Mouse (Mus musculus): ENCODE results near the gene Tbc1d17. TPM values are rescaled to one million over a fixed set of nuclear protein-coding genes. Genes with fewer than 3 reads are reported as not detected.

Gene Tbc1d17
- polyA plus RNA-seq, 1 experiment from 2014 or later = 55.1 TPM

DNA sequence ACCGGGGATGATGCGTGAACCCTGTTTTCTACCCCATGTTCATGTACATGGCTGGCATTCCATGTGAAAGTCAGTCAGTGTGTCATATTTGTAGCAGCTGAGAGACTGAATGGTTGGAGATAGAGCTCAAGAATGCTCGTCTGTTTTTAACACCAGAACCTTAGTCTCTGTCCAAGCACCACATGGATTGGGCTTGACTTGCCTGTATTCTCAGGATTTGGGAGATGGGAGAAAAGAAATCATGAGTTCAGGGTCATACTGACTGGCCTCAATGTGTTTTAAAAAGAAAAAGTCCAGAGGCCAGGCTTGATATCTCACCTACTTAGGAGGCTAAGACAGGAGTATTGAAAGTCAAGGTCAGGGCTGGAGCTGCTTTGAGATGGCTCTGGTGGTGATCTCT, 31.4 kb downstream of the Tbc1d17 start:
- no peak for DNase-seq (ENCODE audit: low spot score)
- no peaks in the 10 kb centered on the region for H3K9me3 ChIP-seq (replicated peaks; ENCODE audit: control insufficient read depth, low read length)
- peak overlapping the region; percentile 61 for H3K4me2 ChIP-seq (ENCODE audit: low read depth, low read length)
- peak overlapping the region; percentile 61 for H3K4me3 ChIP-seq (ENCODE audit: low read depth, low read length)
- no peak overlapping the region for H3K27ac ChIP-seq (replicated peaks; ENCODE audit: low read depth, low read length)
- H3K36me3 ChIP-seq (replicated peaks; ENCODE audit: control insufficient read depth, insufficient read depth, low read depth, low read length) = no peaks in the 10 kb centered on the region
- no peak for ATAC-seq (replicated peaks; ENCODE audit: insufficient number of reproducible peaks, low FRiP score, low TSS enrichment, low read depth)
- H3K27me3 ChIP-seq (ENCODE audit: control insufficient read depth, insufficient read depth, low read length) = no peaks in the 10 kb centered on the region
- H3K4me1 ChIP-seq (ENCODE audit: control insufficient read depth, insufficient read depth, low read length) = peaks cover 14% of the 10 kb centered on the region
- H3K9ac ChIP-seq (replicated peaks; ENCODE audit: low read length) = peak overlapping the region; percentile 98
- whole genome bisulfite sequencing = 37% methylated on average over 3 of the region's 3 CpGs

DNA sequence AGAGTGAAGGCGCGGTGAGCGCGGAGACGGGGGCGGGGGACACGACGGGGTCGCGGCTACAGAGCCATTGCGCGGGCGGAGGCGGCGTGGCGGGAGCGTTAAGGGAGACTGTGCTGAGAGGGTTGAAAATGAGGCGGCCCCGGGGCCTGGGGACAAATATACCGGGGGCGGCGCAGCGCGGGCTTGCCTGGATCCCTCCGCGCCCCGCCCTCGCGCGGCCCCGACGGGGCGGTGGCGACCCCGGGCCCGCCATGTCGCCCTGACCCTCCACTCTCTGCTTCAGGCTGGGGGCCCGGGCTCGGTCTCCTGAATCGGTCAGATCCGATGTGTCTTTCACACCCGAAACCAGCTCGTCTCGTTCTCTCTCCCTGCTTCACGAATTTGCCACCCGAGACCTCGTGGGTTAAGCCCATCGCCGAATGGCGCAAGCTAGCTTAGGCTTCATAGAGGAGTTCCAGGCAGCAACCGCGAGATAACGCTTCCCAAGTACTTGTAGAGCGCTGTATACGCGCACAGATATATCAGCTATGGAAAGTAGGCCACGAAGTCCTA, 32.3 kb downstream of the Tbc1d17 start, which contains the start of gene Atf5:
Atf5 (minus strand) TSS at position 189 of the 552 bp plus-strand sequence.
- ATAC-seq (replicated peaks; ENCODE audit: insufficient number of reproducible peaks, low FRiP score, low TSS enrichment, low read depth) = peak; percentile 22
- no peaks in the 10 kb centered on the region for H3K36me3 ChIP-seq (replicated peaks; ENCODE audit: control insufficient read depth, insufficient read depth, low read depth, low read length)
- H3K4me3 ChIP-seq (ENCODE audit: low read depth, low read length) = peak within 1 kb of the TSS; percentile 61
- peak; percentile 66 for DNase-seq (ENCODE audit: low spot score)
- H3K27ac ChIP-seq (replicated peaks; ENCODE audit: low read depth, low read length) = peak within 1 kb of the TSS; percentile 97
- H3K4me1 ChIP-seq (ENCODE audit: control insufficient read depth, insufficient read depth, low read length) = peaks cover 14% of the 10 kb centered on the region
- no peaks in the 10 kb centered on the region for H3K27me3 ChIP-seq (ENCODE audit: control insufficient read depth, insufficient read depth, low read length)
- WGBS = 0% methylated on average over 39 of the region's 57 CpGs
- H3K9me3 ChIP-seq (replicated peaks; ENCODE audit: control insufficient read depth, low read length) = no peaks in the 10 kb centered on the region
- peak within 1 kb of the TSS; percentile 98 for H3K9ac ChIP-seq (replicated peaks; ENCODE audit: low read length)
- peak within 1 kb of the TSS; percentile 61 for H3K4me2 ChIP-seq (ENCODE audit: low read depth, low read length)

DNA sequence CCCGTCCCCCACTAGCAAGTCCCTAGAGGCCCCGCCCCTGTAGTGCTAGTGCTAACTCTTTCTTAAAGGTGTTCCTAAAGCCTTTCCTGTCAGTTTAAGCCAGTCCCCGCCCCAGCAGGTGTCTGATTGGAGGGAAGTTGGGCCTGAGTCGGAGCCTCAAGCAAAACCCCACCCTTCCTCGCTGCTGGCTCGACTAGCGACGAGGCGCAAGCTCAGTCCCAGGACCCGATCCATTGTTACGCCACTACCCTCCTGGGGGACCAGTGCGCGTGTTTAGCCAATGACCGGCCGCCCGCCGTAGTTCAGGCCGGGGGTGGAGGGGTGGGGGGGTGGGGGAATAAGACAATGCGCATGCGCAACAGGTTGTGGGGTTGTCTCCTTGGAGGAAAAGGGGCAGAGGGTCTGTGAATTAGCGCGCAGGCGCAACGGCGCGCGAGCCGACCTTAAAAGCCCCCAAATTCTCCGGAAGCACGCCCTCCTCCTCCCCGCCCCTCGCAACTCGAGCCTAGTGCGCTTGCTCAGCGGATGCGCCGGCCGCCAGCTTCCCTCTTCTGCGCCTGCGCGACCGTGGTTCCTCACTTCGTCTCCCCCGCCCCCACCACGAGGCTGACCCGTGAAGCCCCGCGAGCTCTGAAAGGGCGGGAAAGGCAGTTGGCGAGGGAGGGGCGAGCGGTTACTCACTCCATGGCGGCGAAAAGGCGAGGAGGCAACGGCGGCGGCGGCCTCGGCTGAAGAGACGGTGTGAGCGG, 33.0 kb downstream of the Tbc1d17 start, which contains the start of the genes Nup62 and Il4i1:
Nup62 (plus strand) TSS at position 368 of the 749 bp plus-strand sequence.
Il4i1 (plus strand) TSS at position 667 of the 749 bp plus-strand sequence.
- peak; percentile 95 for ATAC-seq (replicated peaks; ENCODE audit: insufficient number of reproducible peaks, low FRiP score, low TSS enrichment, low read depth)
- WGBS = under 1% methylated on average over 57 of the region's 62 CpGs
- H3K9ac ChIP-seq (replicated peaks; ENCODE audit: low read length) = peak within 1 kb of the TSS; percentile 98
- H3K27ac ChIP-seq (replicated peaks; ENCODE audit: low read depth, low read length) = peak within 1 kb of the TSS; percentile 97
- H3K4me1 ChIP-seq (ENCODE audit: control insufficient read depth, insufficient read depth, low read length) = peaks cover 14% of the 10 kb centered on the region
- peak within 1 kb of the TSS; percentile 61 for H3K4me3 ChIP-seq (ENCODE audit: low read depth, low read length)
- H3K4me2 ChIP-seq (ENCODE audit: low read depth, low read length) = peak within 1 kb of the TSS; percentile 61
- DNase-seq (ENCODE audit: low spot score) = peak; percentile 100
- H3K36me3 ChIP-seq (replicated peaks; ENCODE audit: control insufficient read depth, insufficient read depth, low read depth, low read length) = no peaks in the 10 kb centered on the region
- no peaks in the 10 kb centered on the region for H3K27me3 ChIP-seq (ENCODE audit: control insufficient read depth, insufficient read depth, low read length)
- no peaks in the 10 kb centered on the region for H3K9me3 ChIP-seq (replicated peaks; ENCODE audit: control insufficient read depth, low read length)

DNA sequence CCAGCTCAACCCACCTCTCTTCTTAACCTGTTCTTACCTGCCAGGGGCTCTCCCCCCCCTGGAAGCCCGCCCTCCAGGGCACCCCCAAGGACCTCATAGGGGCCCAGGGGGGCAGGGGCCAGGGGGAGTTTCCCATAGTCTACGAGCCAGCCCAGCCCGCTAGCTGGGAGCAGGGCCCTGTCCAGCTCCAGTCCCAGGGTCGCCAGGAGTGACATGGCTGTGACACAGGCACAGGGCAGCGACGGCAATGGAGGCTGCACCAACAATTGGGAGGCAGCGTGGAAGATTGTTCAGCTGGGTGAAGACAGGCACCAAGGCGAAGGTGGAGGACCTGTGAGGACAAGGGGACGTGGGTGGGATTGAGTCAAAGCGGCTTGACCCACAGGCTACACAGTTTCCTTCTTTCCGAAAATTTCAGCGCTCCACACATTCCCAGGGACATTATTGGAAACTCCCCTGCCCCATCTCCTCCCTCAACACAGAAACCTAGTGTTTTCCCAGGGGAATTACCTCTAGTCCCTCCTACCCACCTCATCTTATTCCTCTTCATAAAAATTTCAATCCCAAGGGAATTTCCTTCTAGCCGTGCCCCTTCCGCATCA, 33.8 kb downstream of the Tbc1d17 start:
- Histone ChIP-seq H3K27ac (replicated peaks; ENCODE audit: low read depth, low read length) (peak overlapping the region; percentile 35; the same call in 1 of the 2 replicates), H3K36me3 (replicated peaks; ENCODE audit: control insufficient read depth, insufficient read depth, low read depth, low read length) (no peaks in the 10 kb centered on the region), H3K27me3 (ENCODE audit: control insufficient read depth, insufficient read depth, low read length) (no peaks in the 10 kb centered on the region), H3K9me3 (replicated peaks; ENCODE audit: control insufficient read depth, low read length) (no peaks in the 10 kb centered on the region), H3K4me2 (ENCODE audit: low read depth, low read length) (peak overlapping the region; percentile 43), H3K9ac (replicated peaks; ENCODE audit: low read length) (peak overlapping the region; percentile 58), H3K4me1 (ENCODE audit: control insufficient read depth, insufficient read depth, low read length) (peaks cover 14% of the 10 kb centered on the region), H3K4me3 (ENCODE audit: low read depth, low read length) (peak overlapping the region; percentile 61)
- no peak for DNase-seq (ENCODE audit: low spot score)
- 30% methylated on average over 14 of the region's 14 CpGs for WGBS
- peak; percentile 1; the same call in 1 of the 2 replicates for ATAC-seq (replicated peaks; ENCODE audit: insufficient number of reproducible peaks, low FRiP score, low TSS enrichment, low read depth)

DNA sequence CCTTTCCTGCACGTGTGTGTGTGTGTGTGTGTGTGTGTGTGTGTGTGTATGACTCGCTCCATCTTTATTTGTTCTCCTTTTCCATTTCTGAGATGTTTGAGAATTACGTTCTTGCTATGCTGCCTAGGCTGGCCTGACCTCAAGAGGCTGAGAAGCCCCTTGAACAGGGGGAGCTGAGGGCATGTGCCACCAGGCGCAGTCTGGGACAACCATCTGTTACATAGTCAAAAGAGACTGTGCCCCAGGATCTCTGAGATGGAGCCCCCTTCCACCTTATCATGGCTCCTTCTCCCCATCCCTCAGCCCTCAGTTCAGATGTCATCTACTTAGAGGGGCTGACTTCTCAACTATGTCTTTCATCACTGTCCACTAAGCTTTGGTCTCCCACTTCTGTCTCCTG, 34.5 kb downstream of the Tbc1d17 start:
- Histone ChIP-seq H3K9me3 (replicated peaks; ENCODE audit: control insufficient read depth, low read length) (no peaks in the 10 kb centered on the region), H3K9ac (replicated peaks; ENCODE audit: low read length) (no peak overlapping the region), H3K27me3 (ENCODE audit: control insufficient read depth, insufficient read depth, low read length) (no peaks in the 10 kb centered on the region), H3K4me2 (ENCODE audit: low read depth, low read length) (no peak overlapping the region; the same call in 1 of the 2 replicates), H3K27ac (replicated peaks; ENCODE audit: low read depth, low read length) (no peak overlapping the region), H3K4me1 (ENCODE audit: control insufficient read depth, insufficient read depth, low read length) (peaks cover 14% of the 10 kb centered on the region), H3K36me3 (replicated peaks; ENCODE audit: control insufficient read depth, insufficient read depth, low read depth, low read length) (no peaks in the 10 kb centered on the region), H3K4me3 (ENCODE audit: low read depth, low read length) (no peak overlapping the region)
- DNase-seq (ENCODE audit: low spot score) = no peak
- WGBS = 98% methylated on average over 4 of the region's 4 CpGs
- ATAC-seq (replicated peaks; ENCODE audit: insufficient number of reproducible peaks, low FRiP score, low TSS enrichment, low read depth) = no peak

DNA sequence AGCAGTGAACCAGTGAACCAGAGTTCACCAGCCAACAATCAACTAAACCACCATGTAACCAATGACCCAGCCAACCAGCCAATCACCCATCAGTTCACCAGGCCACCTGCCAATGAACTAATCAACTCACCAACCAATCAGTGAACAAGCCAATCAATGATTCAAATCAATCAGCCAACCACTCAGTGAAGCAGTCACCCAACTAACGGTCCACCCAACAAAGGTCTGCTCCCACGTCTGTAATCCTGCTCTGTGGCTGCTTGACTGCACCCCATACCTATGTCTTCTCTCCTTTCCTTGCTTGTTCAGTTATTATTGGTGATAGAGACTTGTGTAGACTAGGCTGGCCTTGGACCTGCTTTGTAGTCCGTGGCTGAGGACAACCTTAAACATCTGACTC, 34.9 kb downstream of the Tbc1d17 start:
- H3K9ac ChIP-seq (replicated peaks; ENCODE audit: low read length) = no peak overlapping the region
- no peaks in the 10 kb centered on the region for H3K27me3 ChIP-seq (ENCODE audit: control insufficient read depth, insufficient read depth, low read length)
- H3K36me3 ChIP-seq (replicated peaks; ENCODE audit: control insufficient read depth, insufficient read depth, low read depth, low read length) = no peaks in the 10 kb centered on the region
- 93% methylated on average over 3 of the region's 3 CpGs for WGBS
- no peak overlapping the region for H3K27ac ChIP-seq (replicated peaks; ENCODE audit: low read depth, low read length)
- peaks cover 14% of the 10 kb centered on the region for H3K4me1 ChIP-seq (ENCODE audit: control insufficient read depth, insufficient read depth, low read length)
- H3K4me3 ChIP-seq (ENCODE audit: low read depth, low read length) = no peak overlapping the region
- ATAC-seq (replicated peaks; ENCODE audit: insufficient number of reproducible peaks, low FRiP score, low TSS enrichment, low read depth) (no peak), DNase-seq (ENCODE audit: low spot score) (no peak)
- no peak overlapping the region for H3K4me2 ChIP-seq (ENCODE audit: low read depth, low read length)
- H3K9me3 ChIP-seq (replicated peaks; ENCODE audit: control insufficient read depth, low read length) = no peaks in the 10 kb centered on the region

DNA sequence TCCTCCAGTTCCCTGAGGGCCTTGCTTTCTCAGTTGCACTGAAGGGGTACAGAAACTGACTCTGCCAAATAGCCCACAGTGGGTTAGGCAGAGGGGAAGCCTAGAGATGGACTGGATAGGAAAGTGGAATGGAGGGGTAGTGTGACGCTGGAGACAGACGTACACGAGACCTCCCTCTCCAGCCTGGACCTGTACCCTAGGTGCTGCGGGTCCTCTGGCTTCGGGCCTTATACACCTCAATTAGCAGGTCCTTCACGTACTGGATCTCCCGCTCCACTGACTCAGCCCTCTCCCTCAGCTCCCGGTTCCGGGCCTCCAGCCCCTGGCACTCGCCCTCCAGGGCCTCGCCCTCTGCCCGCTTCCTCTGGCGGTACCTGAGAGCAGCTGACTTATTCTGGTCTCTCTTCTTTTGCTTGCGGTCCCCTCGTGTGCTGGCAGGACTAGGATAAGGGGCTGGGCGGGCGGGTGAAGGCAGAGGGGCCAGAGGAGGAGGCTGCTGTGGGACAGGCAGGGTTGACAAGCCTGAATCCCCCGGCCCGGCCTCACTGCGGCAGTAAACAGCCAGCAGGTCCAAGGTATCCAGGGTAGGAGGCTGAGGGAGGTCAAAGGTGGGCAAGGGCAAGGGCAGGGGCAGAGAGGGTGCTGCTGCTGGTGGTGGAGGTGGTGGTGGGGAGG, 36.1 kb downstream of the Tbc1d17 start:
- Histone ChIP-seq H3K36me3 (replicated peaks; ENCODE audit: control insufficient read depth, insufficient read depth, low read depth, low read length) (no peaks in the 10 kb centered on the region), H3K9ac (replicated peaks; ENCODE audit: low read length) (no peak overlapping the region), H3K9me3 (replicated peaks; ENCODE audit: control insufficient read depth, low read length) (no peaks in the 10 kb centered on the region), H3K4me2 (ENCODE audit: low read depth, low read length) (no peak overlapping the region), H3K4me1 (ENCODE audit: control insufficient read depth, insufficient read depth, low read length) (peaks cover 8% of the 10 kb centered on the region), H3K27me3 (ENCODE audit: control insufficient read depth, insufficient read depth, low read length) (no peaks in the 10 kb centered on the region), H3K27ac (replicated peaks; ENCODE audit: low read depth, low read length) (no peak overlapping the region), H3K4me3 (ENCODE audit: low read depth, low read length) (no peak overlapping the region)
- ATAC-seq (replicated peaks; ENCODE audit: insufficient number of reproducible peaks, low FRiP score, low TSS enrichment, low read depth) (no peak), DNase-seq (ENCODE audit: low spot score) (no peak)
- WGBS = 87% methylated on average over 20 of the region's 20 CpGs
